Mouse (Mus musculus) T-cell, adult 2 months (primary cell): ENCODE measurements around the gene Atxn7.

ENCODE experiments used
- DNase-seq: peaks from one replicate; pipeline ENCODE4 v3.0.0; 2022; ENCODE audit warnings: low spot score

Atxn7 gene

DNA sequence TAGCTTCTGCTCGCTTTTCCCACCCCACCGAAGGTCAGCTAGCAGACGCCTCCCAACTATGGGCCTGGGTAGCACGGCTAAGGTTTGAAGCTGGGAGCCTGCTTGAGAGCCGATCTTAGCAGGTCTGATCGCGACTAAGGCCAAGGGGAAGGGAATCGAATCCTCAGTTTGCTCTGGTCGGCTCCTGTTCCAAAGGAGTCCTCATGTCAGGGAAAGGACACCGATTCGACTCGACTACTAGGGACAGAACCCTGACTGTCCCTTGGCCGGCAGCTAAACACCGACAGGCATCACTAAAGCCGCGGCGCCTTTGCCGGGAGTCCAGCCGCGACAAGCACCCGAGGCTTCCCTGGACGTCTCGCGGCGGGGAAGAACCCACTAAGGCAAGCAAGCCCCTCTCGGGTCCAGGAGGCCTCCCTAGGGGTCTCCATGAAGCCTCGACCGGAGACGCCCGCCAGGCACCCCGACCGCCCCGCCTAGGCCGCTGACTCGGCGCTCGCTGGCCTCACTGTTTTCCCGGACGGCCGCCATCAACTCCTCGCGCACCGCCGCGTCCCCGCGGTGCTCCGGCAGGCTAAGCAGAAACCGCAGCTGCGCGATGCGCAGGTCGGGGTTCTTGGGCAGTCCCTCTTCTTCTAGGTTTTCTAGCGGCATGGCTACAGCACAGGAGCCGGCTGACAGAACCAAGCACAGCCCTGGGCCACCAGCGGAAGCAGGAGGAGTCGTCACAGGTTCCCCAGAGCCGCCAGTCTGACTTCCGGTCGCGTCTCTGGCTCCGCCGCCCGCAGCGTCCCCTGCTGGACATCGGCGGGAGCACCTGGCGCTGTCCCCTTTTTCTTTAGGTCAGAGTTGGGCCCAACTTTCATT is 159.2 kb downstream of the Atxn7 start, which contains the start of gene Psmd6:
TSS of gene Psmd6 (minus strand) at position 755 of the 867 bp plus-strand sequence.
- peak; percentile 90 for DNase-seq
